Mouse (Mus musculus) E14TG2a.4 (cell line): ENCODE data around the gene Olfr482.

Source experiments
- H3K27me3 ChIP-seq: 2 replicates; pipeline ENCODE4 v1.6.1; 2014; ENCODE audit warnings: low read length, control low read depth; ENCODE audit not compliant: insufficient read depth
- H3K36me3 ChIP-seq: 2 replicates; pipeline ENCODE4 v1.6.1; 2014; ENCODE audit warnings: low read length, control low read depth; ENCODE audit not compliant: insufficient read depth
- H3K4me1 ChIP-seq: replicated peaks from 2 replicates; pipeline ENCODE4 v1.6.1; 2014; ENCODE audit warnings: low read depth, low read length, control low read depth
- H3K4me3 ChIP-seq: replicated peaks from 2 replicates; pipeline ENCODE4 v1.5.1; 2014; ENCODE audit warnings: mild to moderate bottlenecking, low read length
- H3K9me3 ChIP-seq: 2 replicates; pipeline ENCODE4 v1.6.1; 2014; ENCODE audit warnings: low read length, control low read depth
- CTCF ChIP-seq: conservative IDR thresholded peaks from 2 replicates; pipeline ENCODE4 v1.5.1; 2014; ENCODE audit warnings: low read length
- NANOG ChIP-seq: IDR thresholded peaks from 2 replicates; pipeline ENCODE4 v1.6.1; 2014; ENCODE audit warnings: borderline replicate concordance, low read length, mixed read lengths
- POU5F1 ChIP-seq: IDR thresholded peaks from 2 replicates; pipeline ENCODE4 v1.6.1; 2014; ENCODE audit warnings: low read length, borderline replicate concordance

Gene Olfr482

DNA sequence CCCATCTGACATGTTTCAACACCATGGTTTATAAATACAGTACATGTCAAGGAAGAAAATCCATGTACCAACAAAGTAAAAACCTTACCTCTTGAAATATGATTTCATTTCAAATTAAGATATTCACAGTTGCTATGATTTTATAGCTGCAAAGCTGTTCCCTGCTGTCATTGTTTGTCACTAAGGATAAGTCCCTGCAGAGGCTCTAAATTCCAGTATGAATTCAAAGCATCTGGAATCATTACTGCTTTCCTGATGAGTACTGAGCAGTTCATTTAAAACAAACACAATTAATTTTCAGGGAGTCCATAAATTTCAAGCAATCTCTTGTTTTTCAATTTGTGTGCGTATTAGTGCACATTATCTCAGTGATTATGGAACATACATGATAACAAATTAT is at the start of gene Olfr482:
Gene Olfr482, minus strand, starts transcription at position 101 of the 400 bp plus-strand sequence.
- Histone ChIP-seq H3K36me3 (no peaks in the 10 kb centered on the region), H3K27me3 (no peaks in the 10 kb centered on the region), H3K4me3 (no peak within 1 kb of the TSS), H3K9me3 (no peaks in the 10 kb centered on the region), H3K4me1 (no peaks in the 10 kb centered on the region)
- TF ChIP-seq POU5F1 (no peak), NANOG (no peak), CTCF (no peak)

- H3K36me3 ChIP-seq = no peaks in the 10 kb centered on the region
- H3K4me1 ChIP-seq = 0 out of 2 replicates have a peak, but pooled peaks cover under 1% of the 10 kb centered on the region
- H3K27me3 ChIP-seq = no peaks in the 10 kb centered on the region
- no peaks in the 10 kb centered on the region for H3K9me3 ChIP-seq
- H3K4me3 ChIP-seq = no peak within 1 kb of the TSS
- TF ChIP-seq POU5F1 (no peak), NANOG (no peak), CTCF (no peak)
Observed at GRCm38 (mm10) chr7:108127349-108127748, 30.0 kb upstream of the Olfr482 start, which contains the start of gene Olfr484. Gene Olfr484 (minus strand): TSS chr7:108127449.

- H3K36me3 ChIP-seq = no peaks in the 10 kb centered on the region
- peaks cover 38% of the 10 kb centered on the region for H3K4me1 ChIP-seq
- TF ChIP-seq NANOG = no peak
- no peaks in the 10 kb centered on the region for H3K27me3 ChIP-seq
- no peak overlapping the region for H3K4me3 ChIP-seq
- H3K9me3 ChIP-seq = 0 out of 2 replicates have a peak, but pooled peaks cover 6% of the 10 kb centered on the region
Observed at GRCm38 (mm10) chr7:108121416-108121815, 24.0 kb upstream of the Olfr482 start.

DNA sequence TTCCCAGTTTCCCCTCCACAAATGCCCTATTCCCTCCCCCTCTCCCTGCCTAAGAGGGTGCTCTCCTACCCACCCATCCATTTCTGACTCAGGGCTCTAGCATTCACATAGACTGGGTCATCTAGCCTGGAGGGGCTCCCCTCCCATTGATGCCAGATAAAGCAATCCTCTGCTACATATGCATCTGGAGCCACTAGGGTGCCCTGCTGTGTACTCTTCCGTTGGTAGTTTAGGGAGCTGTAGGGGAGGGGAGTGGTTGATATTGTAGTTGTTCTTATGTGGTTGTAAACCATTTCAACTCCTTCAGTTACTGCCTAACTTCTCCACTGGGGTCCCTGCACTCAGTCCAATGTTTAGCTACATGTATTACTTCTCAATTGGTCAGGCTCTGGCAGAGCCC is 23.3 kb upstream of the Olfr482 start:
- no peaks in the 10 kb centered on the region for H3K36me3 ChIP-seq
- no peak overlapping the region for H3K4me3 ChIP-seq
- H3K27me3 ChIP-seq = no peaks in the 10 kb centered on the region
- TF ChIP-seq CTCF (no peak), POU5F1 (no peak), NANOG (peak; percentile 30; the same call in 1 of the 2 replicates)
- H3K4me1 ChIP-seq = peaks cover 38% of the 10 kb centered on the region
- H3K9me3 ChIP-seq = 0 out of 2 replicates have a peak, but pooled peaks cover 6% of the 10 kb centered on the region

DNA sequence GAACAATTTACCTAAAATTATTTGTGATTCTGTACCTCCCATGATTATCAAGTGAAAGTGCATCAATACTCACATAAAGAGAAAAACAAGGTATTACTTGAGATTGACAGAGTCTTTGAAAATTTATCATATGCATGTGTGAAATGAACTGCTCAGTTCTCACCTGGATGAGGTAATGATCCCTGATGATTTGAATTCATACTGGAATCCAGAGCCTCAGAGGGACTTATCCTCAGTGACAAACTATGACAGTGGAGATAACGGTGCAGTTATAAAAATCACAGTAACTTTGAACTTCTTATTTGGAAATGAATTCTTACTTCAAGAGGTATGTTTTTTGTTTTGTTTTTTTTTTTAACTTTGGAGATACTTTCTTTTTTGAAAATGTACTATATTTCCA is 3.2 kb upstream of the Olfr482 start, which contains the start of gene Olfr483:
Gene Olfr483, plus strand, starts transcription at position 301 of the 400 bp plus-strand sequence.
- no peaks in the 10 kb centered on the region for H3K4me1 ChIP-seq
- H3K27me3 ChIP-seq = no peaks in the 10 kb centered on the region
- TF ChIP-seq POU5F1 (no peak), NANOG (no peak), CTCF (no peak)
- no peaks in the 10 kb centered on the region for H3K9me3 ChIP-seq
- H3K4me3 ChIP-seq = no peak within 1 kb of the TSS
- H3K36me3 ChIP-seq = no peaks in the 10 kb centered on the region

GRCm38 (mm10) chr7:108079555-108079954 is 17.8 kb downstream of the Olfr482 start, which contains the start of gene Olfr481:
Gene Olfr481 (plus strand): TSS chr7:108079855.
- TF ChIP-seq POU5F1 (no peak), CTCF (no peak), NANOG (no peak)
- Histone ChIP-seq H3K9me3 (no peaks in the 10 kb centered on the region), H3K4me3 (no peak within 1 kb of the TSS)

GRCm38 (mm10) chr7:108067246-108067645 is 30.1 kb downstream of the Olfr482 start, which contains the start of gene Olfr480:
Gene Olfr480 (minus strand): TSS chr7:108067346.
- TF ChIP-seq POU5F1 (no peak), NANOG (no peak), CTCF (no peak)
- H3K9me3 ChIP-seq = no peaks in the 10 kb centered on the region
- H3K4me3 ChIP-seq = no peak within 1 kb of the TSS
- H3K27me3 ChIP-seq = no peaks in the 10 kb centered on the region
- H3K4me1 ChIP-seq = no peaks in the 10 kb centered on the region
- H3K36me3 ChIP-seq = no peaks in the 10 kb centered on the region

More at GRCm38 (mm10) chr7:108079555-108079954, 17.8 kb downstream of the Olfr482 start, which contains the start of gene Olfr481:
- Histone ChIP-seq H3K27me3 (no peaks in the 10 kb centered on the region), H3K4me1 (no peaks in the 10 kb centered on the region), H3K36me3 (no peaks in the 10 kb centered on the region)

- TF ChIP-seq CTCF (no peak), NANOG (no peak), POU5F1 (no peak)
- H3K4me1 ChIP-seq = no peaks in the 10 kb centered on the region
- no peaks in the 10 kb centered on the region for H3K9me3 ChIP-seq
- no peak within 1 kb of the TSS for H3K4me3 ChIP-seq
- H3K36me3 ChIP-seq = no peaks in the 10 kb centered on the region
- no peaks in the 10 kb centered on the region for H3K27me3 ChIP-seq
Observed at GRCm38 (mm10) chr7:108050393-108050792, 47.0 kb downstream of the Olfr482 start, which contains the start of gene Olfr479. Gene Olfr479 (plus strand): TSS chr7:108050693.
